Mouse (Mus musculus): ENCODE data around the gene Kdelc2. TPM values are rescaled to one million over a fixed set of nuclear protein-coding genes. Genes with fewer than 3 reads are reported as not detected.

Gene Kdelc2
- polyA plus RNA-seq, 2 experiments from 2014 or later, result 1.3 to 1.7 TPM

DNA sequence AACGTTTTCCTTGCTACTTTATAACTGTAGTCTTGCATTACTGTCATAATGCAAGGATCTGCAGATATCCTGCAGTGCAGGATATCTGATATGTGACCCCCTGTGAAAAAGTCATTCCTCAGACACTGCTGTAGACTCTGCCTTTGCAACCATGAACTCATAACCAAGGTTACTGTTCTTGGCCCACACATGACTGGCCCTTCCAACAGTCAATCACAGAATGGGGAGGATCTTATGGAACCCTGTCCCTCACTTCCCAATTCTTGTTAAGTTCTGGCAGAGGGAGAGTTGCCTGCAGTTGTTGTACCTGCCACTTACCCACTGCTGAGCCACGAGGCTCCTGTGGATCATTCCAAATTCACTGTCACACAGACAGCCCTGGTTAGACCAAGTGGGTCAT lies 3.6 kb downstream of the Kdelc2 start:
- ATAC-seq, result no peak

DNA sequence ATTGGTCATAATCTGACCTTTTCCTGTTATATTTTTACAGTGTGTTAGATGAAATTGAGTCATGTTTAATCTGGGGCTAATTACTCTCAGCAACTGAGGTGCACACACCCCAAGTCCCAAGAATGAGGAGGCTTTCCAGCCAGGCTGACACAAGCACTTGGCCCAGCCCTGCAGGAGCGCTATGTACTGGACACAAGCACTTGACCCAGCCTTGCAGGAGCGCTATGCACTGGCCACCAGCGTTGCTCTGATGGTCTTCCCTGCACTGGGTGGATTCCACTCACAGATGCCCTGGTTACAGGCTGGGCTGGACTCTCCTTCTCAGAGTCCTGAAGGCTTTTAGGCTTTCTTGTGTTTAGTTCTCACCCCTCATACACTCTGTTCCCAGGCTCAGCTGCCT lies 5.3 kb downstream of the Kdelc2 start:
- no peak for ATAC-seq

DNA sequence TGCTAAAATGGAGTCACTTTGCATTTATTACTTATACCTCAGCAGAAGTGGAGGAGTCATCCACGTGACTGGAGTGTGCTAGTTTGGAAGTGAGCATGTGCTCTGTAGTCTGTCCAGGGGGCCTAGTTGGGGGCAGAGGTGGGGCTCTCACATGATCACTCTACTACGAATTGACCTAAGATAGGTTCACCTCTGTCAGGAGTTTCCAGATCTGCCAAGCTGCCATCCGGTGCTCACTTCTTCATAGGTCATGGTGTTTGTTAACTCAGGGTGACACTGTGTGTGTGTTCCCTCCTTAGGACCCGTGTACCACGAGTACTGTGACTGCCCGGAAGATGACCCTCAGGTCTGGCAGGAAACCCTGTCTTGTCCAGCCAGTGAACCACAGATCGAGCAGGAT lies 6.3 kb downstream of the Kdelc2 start:
- no peak for ATAC-seq

DNA sequence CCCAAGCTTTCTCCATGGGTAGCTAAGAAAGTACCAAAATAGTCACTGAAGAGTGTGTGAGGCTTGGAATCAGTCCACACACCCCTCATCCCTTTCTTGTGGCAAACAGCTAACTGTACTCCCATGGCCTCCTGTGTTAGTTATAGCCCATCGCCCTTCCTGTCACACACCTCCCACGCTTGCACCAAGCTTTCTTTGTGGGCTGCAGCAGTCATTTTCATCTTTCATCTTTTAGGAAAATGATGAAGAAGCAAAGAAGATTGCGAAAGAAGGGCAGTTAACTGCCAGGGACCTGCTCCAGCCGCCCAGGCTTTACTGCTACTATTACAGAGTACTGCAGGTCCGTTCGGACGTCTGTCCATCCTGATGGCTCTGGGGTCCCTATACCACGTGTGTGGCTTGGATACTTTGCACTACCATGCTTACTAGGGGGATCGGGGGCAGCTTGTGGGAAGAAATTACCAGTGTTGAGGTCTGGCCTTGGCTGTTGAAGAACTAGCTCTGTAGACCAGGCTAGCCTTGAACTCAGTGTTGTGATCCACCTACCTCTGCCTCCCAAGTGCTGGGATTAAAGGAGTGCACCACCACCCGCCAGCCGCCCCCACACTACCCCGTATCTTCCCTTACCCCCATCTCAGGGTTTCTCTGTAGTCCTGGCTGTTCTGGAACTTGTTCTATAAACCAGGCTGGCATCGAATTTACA lies 14.0 kb downstream of the Kdelc2 start:
- ATAC-seq, result peak; percentile 36

DNA sequence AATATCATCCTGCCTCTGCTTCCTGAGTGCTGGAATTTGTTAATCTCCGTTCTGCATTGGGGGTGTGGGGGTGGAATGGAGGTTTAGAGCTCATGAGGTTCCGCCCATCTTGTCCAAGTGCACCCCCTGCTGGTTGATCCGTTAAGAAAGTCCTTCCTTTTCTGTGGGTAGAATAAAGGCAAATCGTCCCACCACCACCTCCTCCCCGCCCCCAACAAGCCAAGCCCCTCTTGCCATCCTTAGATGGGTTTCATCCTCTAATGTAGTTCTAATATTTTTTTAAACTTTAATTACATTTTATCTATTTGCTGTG lies 14.5 kb downstream of the Kdelc2 start:
- ATAC-seq, result peak; percentile 87

DNA sequence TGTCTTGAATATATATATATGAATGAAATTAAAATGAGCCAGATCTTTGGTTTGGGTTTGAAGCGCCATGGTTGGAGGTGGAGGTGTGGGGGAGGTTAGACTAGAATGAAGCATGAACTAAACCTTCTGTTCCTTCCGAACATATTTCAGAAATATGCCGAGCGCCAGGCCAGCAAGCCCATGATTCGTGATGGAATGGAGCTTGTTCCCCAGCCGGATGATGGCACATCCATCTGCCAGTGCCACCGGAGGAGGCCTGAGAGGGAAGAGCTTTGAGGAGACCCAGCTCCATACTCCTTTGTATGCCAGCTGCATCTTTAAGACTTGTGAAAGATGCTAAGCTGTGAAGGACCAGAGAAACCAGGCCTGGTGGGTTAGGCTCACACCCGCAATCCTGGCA lies 15.7 kb downstream of the Kdelc2 start:
- no peak for ATAC-seq

DNA sequence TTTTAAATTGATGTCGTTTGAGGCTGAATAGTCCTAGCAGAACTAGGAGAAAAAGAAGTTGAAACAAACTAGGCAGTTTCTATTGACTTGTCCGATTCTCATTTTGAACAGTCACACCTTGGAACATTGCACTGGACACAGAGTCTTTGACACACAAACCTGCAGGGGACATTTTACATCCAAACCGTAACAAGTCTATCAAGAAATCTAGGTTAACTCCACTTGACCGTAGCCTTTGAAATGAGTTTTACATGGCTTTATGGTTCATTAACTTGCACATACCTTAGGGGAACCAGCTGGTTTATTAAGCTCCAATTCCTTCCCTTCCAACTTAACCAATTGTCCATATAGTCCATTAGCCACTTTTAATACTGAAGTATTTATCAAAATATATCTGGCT lies 16.9 kb downstream of the Kdelc2 start:
- ATAC-seq, result no peak

DNA sequence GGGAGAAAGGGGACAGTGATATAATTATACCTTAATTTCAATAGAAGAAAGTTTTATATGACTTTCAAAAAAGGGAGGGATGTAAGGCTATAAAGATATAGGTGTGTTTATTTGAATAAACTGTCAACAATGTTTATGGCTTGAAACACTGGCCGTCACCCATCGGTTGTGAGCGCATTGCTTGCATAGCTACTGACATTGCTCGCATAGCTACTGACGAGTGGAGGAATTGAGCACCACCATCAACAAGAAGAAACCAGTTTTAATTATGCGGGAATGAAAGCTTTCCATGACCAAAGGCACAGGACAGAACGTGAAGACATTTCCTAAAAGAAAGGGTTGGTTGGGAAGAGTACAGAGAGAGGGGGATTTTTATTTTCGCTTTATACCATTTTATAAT lies 17.3 kb downstream of the Kdelc2 start:
- no peak for ATAC-seq

DNA sequence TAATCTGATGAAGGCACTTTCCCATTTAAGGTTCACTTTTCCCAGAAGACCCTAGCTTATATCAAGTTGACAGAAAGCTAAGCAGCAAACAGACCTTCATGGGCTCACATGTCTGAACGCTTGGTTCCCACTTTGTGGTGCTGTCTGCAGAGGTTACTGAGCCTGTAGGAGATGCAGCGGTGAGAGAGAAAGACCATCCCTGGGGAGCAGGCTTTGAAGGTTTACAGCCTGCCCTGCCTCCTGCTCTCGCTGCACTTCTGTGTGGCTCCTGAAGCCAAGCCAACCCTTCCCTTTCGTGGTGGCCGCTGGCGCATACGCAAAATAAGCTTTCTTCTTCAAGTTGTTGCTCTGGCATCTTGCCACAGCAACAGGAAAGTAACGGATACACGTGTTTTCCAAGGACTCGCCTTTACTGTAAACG lies 18.5 kb downstream of the Kdelc2 start, which contains the start of gene 4930550C14Rik:
Gene 4930550C14Rik, plus strand, starts transcription at position 35 of the 421 bp plus-strand sequence.
- no peak for ATAC-seq

DNA sequence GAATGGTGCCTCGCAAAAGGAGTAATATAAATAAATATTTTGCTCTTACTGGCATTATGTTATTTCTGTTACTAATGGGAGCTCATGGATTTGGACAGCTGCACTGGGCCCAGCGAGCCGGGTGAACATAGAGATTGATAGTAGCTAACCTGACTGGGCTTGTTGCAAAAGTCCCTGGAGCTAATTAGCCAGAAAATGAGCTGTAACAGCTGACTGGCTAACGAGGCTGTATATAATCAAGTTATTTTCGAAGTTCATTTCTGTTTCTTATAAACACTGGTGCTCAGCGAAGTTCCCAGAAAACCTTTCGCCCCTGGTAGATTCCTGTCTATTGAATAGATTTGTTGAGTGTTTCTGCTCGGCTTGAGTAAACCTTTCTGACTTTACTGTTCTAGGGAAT lies 19.2 kb downstream of the Kdelc2 start:
- ATAC-seq, result no peak

DNA sequence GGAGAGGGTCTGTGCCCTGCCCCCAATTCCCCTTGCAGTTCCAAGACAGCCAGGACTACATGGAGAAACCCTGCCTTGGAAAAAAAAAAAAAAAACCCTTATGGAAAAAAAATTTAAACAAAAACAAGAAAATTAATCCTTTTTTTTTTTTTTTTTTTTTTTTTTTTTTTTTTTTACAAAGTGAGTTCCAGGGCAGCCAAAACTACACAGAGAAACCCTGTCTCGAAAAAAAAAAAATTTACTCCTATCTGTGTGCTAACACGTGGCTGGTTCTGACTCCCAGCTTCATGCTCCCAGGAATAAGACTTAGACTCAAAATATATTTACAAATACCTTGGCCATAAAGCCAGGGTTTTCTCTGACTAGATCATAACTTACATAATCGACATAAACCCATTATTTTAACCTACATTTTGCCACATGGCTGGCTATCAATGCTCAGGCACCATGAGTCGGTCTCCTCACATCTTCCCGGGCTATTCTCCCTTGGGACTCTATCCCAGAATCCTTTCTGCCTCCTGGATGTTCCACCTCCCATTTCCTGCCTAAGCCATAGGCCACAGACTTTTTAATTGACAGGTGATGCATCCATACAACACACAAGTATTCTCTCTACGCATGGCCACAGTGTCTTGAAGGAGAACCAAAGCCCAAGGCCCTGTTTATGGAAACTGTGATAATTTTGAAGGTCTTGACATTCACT lies 20.4 kb downstream of the Kdelc2 start:
- ATAC-seq, result no peak

DNA sequence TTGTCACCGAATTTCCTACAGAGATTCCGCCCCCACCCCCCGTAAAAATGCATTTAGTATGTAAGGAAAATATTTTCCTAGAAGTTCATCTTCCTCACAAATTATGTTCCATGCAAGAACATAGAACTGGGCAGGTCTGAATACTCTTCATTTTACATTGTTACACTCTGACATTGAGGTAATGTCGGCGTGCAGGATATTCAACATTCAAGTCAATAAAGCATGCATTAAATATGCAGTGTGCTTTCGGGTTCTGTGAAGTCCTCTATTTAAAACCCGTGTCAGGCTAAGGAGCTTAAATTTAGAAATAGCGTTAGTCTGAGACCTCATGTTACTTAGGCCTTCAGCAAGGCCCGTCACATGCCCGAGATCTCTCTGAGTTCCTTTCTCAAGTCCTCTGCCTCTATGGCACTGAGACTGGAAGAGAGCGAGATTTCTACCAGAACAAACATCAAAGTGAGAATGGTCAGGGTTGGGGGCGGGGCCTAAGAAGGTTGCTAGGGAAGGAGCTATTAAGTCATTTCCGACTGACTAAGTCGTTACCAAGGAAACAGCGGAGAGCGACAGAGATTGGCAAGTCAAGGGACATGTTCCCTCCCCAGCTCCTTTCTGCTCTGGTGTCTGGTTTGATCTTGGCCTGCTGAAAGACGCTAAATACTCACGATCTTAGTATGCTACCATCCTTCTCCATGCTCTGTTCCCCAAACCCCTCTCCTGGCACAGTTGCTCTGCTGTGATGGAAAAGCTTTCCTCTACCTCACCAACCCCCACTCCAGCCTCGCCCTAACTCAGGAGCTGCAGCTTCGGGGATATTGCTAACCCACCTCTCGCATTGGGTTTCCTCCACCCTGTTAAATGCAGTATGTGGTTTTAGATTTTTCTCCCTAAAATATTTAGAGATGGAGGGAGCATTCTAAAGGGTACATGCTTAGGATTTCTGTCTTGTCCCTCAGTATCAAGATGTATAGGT lies 21.2 kb downstream of the Kdelc2 start:
- ATAC-seq, result peak; percentile 100

DNA sequence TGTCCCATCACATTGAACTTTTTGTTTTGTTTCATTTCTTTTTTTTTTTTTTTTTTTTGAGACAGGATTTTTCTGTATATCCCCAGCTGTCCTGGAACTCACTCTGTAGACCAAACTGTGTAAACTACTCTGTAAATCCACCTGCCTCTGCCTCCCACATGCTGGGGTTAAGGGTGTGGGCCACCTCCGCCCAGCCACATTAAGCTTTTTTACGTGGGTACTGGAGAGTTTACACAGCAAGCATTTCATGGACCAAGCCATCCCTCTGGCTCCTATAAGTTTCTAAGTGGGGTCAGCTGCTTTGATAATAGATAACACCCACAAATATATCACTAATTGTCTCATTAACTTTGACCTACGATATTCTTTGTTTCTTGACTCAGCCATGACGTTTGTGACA lies 24.7 kb downstream of the Kdelc2 start:
- ATAC-seq, result no peak

DNA sequence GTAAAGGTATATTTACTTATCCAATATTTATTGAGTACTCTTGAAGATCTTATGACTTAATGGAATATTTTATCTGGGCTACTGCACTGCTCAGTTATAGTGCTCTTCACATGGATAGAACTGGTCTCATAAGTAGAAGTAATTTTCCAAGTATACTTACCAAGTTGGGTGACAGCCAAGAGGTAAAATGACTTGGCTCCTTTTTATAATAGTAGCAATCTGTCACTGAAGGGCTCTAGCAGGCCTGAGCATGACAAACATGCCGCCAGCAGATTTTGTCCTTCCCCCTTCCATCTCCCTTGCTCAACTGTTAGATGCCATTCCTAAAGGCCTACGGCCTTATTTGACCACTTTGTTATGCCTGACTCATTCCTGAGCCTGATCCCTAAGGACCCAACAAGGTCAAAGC lies 25.1 kb downstream of the Kdelc2 start:
- no peak for ATAC-seq

DNA sequence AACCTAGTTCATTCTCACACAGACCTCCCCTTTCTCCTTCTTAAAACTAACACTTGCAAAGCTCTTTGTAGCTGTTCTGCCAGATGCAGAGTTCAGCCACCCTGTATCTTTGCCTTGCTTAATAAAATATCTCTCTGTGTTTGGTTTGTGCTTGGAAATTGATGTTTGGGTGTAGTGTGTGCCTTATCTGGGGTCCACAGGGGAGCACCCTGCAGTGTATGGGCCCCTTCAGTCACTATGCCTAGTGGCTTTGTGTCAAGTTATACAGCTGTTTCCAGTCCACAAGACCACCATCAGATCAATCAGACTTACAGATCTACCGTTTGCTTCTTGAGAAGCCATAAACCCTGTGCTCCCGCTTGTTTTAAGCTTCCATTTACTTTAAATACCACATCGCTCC lies 25.6 kb downstream of the Kdelc2 start:
- ATAC-seq, result no peak

DNA sequence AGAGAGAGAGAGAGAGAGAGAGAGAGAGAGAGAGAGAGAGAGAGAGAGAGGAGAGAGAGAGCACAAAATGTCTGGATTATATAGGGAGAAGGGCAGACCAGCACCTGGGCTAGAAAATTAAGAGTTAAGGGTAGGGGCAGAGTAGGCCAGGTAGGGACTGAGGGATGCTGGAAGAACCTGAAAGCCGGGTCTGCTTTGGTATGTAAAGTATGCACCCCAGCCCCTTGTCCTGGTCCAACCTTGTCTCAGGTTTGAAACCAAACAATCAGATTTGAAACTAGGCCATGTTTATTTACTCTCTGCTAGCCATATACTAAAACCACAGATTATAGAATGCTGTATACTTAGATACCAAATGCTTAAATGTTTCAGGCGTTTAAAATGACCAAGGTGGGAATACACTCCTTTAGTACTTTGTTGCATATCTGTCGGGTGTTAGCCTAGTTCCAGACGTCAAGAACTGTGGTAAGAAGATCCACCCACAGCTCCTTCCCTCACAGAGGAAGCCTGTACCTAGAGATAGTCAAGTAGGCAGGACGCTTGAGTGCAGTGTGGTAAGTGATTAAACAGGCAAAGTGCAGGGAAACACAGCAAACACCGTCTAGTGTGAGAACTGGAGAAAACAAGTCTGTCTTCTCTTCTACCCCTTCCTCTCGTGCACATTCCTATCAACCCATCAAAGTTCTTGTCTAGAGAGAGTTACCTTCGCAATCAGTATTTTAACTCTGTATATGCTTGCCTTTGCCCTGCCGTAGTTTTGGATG lies 38.5 kb downstream of the Kdelc2 start:
- ATAC-seq, result no peak

DNA sequence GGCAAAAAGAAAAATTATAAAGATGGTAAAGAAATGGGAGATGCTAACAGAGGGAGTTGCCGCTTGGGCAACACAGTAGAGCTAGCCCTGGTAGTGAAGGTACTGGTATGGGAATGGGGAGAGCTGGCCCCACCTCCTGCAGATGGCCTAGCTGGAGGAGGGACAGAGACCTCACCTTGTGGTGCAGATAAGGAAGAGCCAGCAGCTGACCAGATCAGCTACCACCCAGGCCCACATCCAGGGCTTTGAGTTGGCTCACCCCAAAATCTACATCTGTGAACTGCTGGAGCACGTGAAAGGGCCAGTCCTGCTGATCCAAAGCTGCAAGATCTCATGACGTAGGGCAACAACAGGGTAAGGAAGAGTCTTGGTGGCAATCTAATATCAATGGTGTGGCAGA lies 42.9 kb downstream of the Kdelc2 start:
- ATAC-seq, result no peak

DNA sequence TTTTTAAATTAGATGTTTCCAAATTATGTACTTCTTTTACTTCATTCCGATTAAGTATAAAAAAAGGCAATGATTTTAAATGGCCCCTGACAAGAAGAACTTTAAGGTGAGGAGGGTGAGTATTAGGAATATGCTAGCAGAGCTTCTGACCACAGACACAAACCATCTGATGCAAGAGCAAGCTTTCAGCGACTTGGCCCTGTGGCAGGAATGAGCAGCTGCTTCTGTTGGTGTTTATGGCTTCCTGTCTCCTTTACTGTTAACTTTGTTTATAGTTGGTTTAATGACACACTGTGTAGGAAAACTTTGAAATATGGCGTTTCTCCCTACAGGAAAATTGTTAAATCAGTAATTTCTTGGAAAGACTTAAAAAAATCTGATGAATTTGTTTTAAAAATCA lies 43.8 kb downstream of the Kdelc2 start:
- ATAC-seq, result no peak

DNA sequence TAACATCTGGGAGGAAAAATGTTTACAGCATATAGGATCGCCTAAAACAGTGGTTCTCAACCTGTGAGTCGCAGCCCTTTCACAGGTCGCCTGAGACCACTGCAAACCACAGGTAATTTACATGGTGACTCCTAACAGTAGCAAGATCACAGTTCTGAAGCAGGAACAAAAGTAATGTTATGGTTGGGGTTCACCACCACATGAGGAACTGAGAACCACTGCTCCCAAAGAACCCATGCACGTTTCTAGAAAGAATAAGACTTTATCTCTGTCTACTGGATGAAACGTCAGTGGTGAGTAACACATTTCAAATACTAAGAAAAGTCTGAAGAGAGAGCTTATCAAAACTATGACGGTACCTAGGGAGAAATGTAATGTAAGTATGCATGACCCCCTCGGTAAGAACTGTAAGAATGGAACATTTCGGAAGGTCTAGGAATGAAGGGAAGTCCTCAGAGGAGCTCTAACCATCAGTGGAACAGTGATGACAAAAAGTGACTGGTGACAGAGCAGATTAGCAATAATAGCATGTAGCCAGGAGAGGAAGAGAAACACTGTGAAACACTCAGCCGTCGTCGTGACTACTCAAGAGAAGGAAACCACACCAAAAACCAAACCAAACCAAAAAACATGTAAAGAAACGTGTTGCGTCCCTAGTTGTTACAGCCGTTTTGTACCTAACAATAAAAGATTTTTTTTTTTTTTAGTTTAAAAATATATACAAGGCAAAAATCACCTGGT lies 52.2 kb downstream of the Kdelc2 start:
- no peak for ATAC-seq

DNA sequence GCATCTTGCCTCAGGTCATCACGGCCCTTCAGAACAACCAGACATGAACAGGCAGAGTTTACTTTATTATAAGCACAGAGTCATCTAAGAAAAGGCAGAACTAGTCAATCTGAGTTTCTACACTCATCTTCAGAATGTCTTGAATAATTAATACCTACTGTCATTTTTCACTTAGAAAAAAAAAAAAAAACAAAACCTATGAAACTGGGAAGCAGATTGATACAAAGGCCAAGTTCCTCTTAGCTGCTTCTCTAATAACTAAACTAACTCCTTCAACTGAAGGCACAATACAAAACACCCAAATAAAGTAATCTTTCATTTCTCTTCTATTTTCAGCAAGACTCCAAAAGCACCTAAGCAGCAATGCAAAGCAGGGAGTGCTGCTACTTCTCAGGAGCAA lies 66.8 kb downstream of the Kdelc2 start:
- no peak for ATAC-seq
